Mouse (Mus musculus) monocyte, adult 2 months (primary cell): Measurements from ENCODE around the gene Slc31a2.

Experiments
- DNase-seq, 2 experiments: peaks; one replicate each; pipeline ENCODE4 v3.0.0; 2022; ENCODE audit warnings: low spot score in 2 of 2, low read depth in 1 of 2

The Slc31a2 gene

DNA sequence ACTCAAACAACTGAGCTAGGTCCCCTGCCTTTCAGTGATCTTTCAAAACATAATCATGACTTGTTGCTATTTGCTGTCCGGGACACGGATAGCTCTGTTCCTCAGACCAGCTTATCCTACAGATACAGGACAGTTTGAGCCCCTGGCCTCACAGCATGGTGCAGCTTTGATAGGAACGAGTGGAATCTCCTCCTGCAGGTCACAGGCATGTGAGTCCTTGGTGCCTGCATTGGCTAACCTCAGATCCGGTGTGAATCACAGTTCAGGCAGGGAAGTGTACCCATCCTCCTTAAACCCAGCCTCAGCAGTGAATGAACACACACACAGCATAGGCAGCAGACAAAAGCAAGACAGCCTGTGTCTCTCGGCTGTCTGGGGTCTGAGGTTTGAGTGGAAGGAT, 19.0 kb downstream of the Slc31a2 start:
- no peak for DNase-seq

DNA sequence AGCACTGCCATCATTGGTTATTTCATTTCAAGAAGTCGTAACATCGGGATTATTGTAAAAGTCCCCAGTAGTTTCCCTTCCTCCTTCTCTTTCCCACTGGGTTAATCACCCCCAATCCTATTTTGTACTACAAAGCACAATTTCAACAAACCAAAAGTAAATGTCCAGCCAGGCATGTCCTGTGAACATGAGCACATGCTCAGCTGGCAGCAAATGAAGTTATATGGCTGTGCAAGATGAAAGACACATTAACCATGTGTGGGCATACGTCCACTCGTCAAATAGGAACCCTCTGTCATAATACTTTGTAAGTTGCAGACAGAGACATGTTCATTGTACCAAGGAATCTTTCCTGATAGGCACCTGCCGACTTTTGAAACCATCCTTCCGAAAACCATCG, 20.6 kb downstream of the Slc31a2 start:
- DNase-seq: no peak

DNA sequence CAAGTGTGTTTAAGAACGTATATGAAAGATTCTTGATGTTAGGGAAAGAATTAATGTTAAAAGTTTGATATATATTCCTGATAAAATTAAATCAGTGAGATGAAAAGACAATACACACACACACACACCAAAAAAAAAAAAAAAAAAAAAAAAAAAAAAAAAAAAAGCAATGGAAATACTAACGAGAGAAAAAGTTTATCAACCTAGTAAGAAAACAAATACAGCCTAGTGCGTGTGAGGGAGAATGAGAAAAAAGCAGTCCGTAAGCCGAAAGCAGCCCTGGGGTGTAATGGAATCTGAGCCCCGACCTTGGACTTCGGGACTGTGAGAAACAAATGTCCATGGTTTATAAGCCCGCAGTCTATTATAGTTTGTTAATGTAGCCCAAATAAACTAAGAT, 23.2 kb downstream of the Slc31a2 start:
- no peak for DNase-seq

DNA sequence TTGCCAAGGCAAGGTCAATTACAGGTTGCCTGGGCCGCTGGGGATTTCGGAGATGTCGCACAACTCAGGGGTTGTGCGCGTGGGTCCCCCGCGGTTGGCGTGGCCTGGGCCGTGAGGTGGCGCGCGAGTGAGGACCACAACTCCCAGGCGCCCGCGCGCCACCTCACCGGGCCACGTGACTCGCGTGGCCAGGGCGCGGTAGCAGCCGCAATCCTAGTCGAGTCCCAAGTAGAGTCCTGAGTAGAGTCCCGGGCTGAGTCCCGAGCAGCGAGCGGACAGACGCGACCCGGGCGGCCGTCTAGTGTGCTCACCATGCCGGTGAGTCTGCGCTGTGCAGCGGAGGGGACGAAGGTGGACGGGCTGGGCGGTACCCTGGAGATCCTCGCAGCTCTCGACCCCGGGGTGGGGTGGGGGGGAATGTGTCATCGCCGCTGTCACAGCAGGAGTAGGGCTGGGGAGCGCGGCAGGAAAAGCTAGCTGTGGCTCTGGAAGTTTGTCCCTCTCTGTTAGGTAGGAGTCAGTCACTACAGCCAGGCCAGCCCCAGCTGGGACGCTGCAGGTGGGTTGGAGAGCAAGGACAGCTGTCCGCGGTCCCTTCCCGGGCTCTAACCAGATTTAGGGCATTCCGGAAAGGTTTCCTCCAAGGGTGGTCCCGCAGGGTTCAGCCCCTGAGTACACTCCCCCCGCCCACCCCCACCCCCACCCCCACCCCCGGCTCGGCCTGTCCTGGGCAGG, 24.1 kb downstream of the Slc31a2 start:
- peak in 1 of 2 experiments; percentile 36 for DNase-seq

DNA sequence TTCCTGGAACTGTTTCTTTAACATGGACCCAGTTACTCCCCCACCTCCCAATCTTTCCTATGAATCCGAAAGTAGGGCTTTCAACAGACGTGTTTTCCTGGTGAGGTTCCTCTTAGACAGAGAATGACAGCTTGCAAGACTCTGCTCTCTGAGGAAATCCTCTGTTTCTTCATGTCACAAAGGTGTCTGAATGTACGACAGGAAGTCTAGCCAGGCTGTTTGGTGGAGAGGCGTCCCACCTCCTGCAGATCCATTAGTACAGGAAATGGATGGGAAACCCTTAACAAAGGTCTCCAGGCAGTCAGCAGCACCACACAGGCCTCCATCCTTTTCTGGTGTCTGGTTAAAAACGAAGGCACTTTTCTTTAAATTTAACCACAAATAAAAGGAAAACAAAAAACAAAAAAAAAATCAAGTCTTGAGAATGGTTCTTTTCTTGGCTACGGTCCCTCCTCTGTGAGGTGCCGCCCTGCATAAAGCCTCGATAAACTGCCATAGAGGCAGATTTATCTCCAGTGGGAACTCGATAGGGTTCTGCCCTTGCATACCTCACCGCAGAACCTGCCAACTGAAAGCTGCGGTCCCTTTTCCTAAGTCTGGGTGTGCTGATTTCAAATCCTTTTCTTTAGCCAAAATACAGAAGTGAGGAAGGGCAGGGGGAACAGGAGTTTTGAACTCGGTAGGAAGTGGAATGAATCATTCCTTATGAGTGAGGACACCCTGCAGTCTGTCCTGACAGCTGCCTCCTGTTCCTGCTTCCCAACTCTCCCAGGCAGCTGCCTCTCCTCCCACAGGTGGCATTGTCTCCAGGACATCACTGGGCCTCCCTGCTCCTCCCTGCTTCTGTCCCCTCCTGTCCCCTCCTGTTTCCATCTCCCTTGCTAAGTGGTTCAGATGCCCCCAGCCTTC, 24.9 kb downstream of the Slc31a2 start:
- no peak for DNase-seq

DNA sequence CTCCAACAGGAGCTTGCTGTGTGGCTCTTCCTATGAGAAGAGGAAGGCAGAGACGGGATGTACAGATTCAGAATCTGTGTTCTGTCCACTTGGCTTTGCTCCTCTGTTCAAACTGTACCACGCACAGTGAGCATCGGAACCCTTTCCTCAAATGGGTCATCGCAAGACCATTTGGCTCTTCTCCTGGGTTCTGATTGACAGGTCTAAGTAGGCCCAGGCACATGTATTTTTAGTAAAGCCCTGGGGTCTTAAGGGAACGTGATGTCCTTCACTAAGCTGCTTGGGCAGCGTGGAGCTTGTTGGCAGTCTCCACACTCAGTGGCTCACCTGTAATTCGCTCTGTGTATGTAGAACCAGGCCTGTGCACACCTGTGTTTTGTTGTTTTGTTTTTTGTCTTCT, 26.9 kb downstream of the Slc31a2 start:
- DNase-seq: no peak

DNA sequence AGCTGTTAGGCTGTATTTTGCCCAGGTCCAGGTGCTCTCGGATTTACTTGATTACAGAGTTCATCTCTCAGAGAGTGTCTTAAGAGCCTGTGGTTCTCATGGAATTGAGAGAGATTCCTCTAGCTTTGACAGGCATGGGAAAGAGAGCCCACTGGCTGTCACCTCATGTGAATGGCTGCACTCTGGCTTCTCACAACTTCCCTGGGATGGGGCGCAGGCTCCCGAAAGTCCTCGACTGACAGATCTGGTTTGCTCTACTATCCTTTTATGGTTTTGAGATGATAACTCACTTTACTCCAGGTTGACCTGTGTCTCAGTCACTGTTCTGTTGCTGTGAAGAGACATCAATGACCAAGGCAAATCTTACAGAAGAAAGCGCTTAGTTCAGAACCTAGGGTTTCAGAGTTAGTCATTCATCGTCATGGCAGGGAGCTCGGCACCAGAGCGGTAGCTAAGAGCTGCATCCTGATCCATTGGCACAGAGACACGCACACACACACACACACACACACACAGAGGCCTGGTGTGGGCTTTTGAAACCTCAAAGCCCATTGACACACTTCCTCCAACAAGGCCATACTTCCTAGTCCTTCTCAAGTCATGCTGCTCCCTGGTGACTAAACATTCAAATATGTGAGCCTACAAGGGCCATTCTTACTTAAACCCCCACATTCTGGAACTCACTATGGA, 28.6 kb downstream of the Slc31a2 start:
- no peak for DNase-seq

DNA sequence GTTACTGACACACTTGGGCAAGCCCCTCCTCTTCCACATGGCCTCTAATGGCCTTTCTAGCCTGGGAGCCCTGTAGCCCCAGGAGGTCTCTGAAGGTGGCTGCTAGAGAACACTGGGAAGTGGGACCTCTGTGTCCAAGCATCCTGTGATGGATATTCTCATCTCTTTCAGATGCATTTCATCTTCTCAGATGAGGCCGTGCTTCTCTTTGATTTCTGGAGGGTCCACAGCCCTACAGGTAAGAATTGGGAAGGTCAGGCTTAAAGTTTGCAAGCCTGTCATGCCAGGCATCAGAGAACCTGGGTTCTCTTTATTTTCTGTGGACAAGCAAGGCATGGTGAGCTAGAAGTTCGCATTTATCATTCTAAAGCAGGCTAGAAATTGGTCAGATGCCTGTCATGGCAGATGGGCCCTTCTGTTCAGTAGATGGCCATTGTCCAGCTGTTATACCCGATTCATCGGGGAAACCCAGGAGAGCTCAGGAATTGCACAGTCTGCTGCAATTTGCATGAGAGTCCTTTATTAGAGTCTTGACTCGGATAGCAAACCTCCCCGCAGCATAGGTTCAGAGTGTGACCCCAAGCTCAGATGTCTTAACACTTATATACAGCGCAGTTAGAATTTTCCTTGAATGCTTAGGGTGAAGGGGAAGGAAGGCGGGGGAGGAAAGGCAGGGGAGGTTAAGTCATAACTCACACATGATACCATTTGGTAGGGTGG, 30.3 kb downstream of the Slc31a2 start:
- no peak for DNase-seq

DNA sequence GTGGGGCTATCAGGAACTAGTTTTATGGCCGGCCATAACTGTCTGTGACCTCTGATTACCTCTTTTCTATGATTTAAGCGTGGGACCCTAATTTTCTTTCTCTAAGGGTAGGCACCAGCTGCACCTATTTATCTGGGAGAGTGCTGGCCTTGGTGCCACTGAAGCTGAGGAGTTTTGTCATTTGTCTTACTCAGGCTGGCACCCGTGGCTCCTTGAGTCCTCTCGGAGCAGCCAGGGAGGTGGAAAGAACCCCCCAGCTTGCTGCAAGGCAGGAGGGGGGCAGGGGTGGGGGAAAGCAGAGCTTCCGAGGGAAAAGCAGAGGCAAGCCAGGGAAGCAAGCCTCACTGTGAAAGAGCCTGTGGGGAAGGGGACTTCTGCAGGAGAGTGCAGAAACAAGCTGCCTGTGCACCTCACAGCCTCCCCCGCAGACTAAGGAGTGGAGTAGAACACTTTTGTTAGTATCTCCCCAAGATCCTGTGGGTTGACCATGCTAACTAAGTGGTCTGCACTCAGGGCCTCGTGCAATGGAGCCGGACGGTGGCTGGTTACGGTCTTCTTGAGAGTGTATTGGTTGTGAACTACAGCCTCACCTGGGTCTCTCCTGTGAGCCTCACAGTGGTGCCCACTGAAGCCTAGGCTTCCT, 31.0 kb downstream of the Slc31a2 start:
- DNase-seq: no peak

DNA sequence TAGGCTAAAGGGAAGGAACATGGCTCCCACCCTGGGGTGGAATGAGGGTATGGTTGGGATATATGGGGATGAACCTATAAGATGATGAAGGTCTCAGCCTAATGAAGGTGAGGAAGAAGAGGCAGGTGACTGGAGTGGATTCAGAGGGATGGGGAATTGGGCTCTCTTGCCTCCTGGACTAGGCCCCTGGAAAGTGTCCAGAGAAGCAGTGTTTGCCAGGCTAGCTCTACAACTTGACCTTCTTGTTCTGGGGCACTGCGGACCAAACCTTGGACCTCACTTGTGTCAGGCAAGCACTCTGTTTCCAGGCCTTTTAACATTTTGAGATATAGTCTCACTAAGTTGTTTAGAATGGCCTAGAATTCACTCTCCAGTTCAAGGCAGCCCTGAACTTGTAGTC, 32.4 kb downstream of the Slc31a2 start:
- DNase-seq: no peak

DNA sequence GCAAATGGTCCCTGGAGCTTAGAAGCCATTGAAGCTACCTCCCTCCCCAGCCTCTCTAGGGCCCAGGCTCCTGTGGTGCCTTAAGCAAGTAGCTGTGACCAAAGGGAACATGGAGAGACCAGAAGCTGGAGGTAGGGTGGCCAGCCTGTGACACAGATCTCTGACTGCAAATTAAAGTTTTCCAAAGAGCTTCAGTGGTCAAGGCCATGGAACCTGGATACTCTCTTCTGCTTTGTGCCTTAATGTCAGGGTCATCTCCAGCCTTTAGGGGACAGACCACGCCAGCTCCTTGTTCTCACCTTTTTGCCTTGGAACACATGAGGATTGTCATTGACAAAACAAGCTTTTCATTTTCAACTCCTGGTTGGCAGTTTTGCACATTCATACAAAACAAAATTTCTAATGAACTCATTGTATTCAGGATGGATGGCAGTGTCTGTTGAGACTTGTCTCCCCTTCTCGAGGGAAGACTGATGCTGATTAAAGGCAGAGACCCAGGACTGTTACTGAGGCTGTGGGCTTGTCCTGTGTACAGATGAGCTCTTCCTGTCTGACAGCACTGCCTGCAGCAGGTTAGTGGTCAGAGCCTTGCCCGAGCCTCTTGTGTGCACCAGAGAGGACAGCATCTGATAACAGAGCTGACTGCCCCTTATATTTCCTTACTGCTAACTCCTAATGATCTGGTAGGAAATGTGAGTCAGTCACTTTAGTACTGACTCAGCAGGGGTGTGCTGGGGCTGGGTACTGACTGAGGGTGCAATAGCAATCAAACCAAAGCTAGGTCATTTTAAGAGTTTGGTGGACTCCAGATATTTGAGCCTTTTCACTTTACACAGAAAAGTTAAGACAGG, 35.1 kb downstream of the Slc31a2 start:
- DNase-seq: no peak

DNA sequence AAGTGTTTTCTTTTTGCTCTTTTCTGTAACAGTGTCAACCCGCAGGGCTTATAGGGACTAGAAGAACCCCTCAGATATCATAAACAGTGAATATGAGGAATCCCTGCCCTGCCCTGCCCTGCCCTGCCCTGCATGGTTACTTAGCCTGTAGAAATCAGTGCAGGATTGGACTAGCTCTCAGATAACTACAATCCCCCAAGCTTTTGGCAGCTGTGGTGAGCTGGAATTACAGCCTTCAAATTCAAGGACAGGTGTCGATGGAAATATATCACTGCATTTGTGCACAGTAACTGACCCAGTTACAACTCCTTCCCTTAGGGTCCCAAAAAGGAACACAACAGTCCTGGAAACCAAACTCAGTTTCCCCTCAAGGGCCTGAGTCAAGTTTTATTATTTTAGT, 37.6 kb downstream of the Slc31a2 start:
- DNase-seq: no peak

DNA sequence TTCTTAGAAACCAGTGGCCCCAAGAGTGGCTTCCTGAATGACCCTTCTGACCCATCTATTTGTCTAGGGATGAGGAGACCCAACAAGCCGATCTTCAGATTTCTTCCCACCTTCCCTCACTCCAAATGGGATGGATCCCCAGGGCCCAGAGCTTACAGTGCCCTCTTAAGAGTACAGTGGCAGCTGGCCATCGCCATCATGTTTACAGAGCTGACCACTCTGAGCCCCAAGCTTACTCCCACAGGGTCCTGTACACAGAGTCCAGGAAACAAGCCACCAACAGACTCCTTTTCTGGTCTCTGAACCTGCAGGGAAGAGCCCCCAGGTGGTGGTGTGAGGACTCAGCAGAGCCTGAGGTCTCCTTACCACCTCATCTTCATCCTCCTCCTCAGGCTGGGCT, 40.4 kb downstream of the Slc31a2 start:
- DNase-seq: no peak

DNA sequence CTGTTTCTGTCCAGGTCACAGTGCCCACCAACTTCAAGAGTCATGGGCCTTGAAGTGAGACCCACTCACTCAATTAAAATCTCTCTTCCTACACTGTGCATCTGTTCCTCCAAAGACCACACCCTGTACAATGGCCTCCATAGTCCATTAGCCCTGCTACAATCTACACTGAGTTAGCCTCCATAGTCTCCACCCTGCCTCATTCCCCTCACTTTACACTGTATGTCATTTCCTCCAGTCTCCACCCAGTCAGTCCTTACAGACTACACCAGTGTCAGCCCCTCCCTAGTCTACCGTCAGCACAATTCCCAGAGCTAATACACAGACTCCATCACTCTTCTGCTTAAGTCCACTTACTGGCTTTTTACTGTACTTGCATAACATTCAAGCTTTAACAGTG, 40.9 kb downstream of the Slc31a2 start:
- no peak for DNase-seq

DNA sequence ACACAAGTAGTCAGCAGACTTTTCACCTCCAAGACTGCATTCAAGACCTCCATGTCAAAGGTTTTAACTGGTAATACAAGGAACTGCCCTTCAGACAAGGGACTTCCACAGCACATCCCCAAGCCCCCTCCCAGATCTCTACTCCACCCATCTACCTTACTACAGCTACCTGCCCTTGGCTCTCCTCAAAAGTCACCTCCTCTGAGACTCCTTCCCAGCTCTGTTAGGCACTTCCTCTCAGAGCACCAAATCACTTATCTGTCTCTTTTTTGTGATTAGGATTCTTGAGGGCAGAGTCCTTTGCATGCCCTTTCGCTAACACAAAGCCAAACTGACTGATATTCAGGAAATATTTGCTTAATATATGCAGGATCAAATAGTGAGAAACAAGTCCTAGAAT, 43.9 kb downstream of the Slc31a2 start:
- DNase-seq: no peak

DNA sequence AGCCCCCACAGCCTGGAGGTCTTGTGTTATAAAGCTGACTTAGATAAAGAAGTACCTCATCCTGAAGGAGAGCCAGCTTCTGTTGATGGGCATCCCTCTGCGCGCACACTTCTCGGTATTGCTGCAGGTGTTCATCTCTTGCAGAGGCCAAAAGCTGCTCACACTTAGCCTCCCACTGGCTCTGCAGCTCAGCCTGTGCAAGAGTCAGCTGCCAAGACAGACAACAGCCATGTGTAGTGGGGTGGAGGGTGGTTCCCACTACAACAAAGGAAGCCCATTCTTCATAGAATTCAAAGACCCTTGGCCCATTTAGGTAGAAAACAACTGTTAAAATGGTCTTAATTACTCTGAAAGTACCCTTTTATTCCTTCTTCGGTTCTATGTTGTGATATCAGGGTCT, 44.5 kb downstream of the Slc31a2 start:
- no peak for DNase-seq

DNA sequence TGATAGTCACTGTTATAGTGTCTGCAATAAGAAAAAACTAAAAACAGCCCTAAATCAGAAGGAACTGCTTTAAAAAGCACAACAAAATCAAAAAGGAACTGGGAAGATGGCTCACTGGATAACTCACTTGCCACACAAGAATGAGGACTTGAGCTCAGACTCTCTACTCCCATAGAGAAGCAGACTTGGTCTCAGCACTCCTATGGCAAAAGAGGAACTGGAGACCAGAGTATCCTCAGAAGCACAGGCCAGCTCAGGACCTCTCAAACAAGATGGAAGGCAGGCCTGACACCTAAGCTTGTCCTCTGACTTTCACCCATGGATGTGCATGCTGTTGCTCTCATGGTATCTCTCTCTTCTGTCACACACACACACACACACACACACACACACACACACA, 46.0 kb downstream of the Slc31a2 start:
- no peak for DNase-seq

DNA sequence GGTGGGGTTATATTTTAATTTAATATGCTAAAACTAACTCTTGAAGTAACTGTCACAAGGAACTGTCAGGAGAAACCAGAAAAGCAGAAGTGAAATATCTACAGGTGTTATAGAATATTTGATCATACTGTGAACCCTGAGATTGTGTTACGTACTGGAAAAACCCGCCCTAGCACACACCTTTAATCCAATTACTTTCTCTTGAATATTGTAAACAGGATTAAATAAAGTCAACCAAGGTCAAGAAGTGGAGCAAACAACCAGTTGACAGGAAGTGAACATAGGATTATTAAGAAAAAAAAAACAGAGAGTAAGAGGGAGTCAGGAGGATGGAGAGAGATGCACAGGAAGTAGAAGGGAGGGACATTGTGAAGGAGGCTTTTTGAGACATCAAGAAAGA, 50.5 kb downstream of the Slc31a2 start:
- no peak for DNase-seq

DNA sequence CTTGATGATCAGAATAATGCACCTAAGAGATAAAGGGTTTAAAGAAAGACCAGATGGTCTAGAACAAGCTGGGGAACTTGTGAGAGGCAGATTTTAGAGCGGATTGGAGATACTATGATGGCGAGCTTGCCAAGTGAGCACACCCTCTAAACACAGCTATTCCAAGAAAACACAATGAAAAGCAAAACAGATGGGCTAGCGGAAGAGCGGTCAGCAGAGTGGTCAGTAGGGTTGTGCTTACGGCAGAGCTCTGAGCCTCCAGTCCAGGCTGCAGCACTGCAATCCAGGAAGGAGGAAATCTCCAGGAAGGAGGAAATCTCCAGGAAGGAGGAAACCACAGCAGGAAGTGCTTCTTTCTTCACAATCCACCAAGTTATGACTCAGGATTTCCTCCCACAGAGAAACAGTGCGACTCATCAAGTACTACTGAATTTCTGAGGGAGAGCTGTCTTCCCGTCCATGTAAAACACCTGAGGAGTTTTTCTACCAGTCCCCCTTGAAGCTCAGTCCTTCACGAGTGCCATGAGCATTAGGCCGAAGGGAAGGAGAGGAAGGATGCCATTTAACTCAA, 51.4 kb downstream of the Slc31a2 start:
- no peak for DNase-seq

DNA sequence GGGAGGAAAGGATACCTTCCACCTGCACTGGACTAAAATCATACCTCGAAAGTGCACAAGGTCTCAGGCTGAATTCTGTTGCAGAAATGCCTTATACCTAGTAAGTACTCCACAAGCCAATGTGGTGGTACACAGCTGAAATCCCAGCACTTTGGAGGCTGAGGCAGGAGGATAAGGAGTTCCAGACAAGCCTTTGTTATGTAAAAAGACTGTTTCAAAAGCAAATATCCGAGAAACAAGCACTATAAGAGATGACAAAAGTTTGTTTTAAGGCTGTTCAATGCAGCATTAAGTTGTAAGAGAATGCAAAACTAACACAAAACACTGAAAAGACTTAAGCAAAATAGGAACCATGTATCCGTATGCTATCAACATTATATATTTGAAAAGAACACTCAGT, 52.2 kb downstream of the Slc31a2 start:
- DNase-seq: no peak
